Mouse (Mus musculus) heart, embryonic 12.5 days (tissue): ENCODE measurements around the gene Polr1e. TPM values are rescaled to one million over a fixed set of nuclear protein-coding genes. Genes with fewer than 3 reads are reported as not detected.

Experiments
- ATAC-seq: fragments of 200-750 bp; cut with Nextera tagmentation; 2 replicates; pipeline ENCODE4 v1.8.0; 2017; ENCODE audit warnings: moderate TSS enrichment, moderate library complexity; ENCODE audit not compliant: insufficient number of reproducible peaks, low FRiP score
- H3K27ac ChIP-seq: fragments of 300-500 bp; sonication (generic); 2 replicates; pipeline ENCODE4 v1.5.1; 2016; ENCODE audit warnings: mild to moderate bottlenecking, moderate library complexity; ENCODE audit not compliant: poor library complexity, severe bottlenecking
- H3K27me3 ChIP-seq: fragments of 300-500 bp; sonication (generic); replicated peaks from 2 replicates; pipeline ENCODE4 v1.6.1; 2016; ENCODE audit warnings: mild to moderate bottlenecking, moderate library complexity
- H3K36me3 ChIP-seq: fragments of 300-500 bp; sonication (generic); 2 replicates; pipeline ENCODE4 v1.6.1; 2016; ENCODE audit warnings: mild to moderate bottlenecking, moderate library complexity
- H3K4me1 ChIP-seq: fragments of 300-500 bp; sonication (generic); replicated peaks from 2 replicates; pipeline ENCODE4 v1.6.1; 2016; ENCODE audit warnings: mild to moderate bottlenecking
- H3K4me2 ChIP-seq: fragments of 300-500 bp; sonication (generic); 2 replicates; pipeline ENCODE4 v1.6.1; 2016; ENCODE audit warnings: mild to moderate bottlenecking, moderate library complexity
- H3K4me3 ChIP-seq: fragments of 300-500 bp; sonication (generic); 2 replicates; pipeline ENCODE4 v1.5.1; 2016; ENCODE audit warnings: mild to moderate bottlenecking
- H3K9ac ChIP-seq: fragments of 300-500 bp; sonication (generic); 2 replicates; pipeline ENCODE4 v1.6.1; 2016; ENCODE audit warnings: mild to moderate bottlenecking, moderate library complexity
- H3K9me3 ChIP-seq: fragments of 300-500 bp; sonication (generic); replicated peaks from 2 replicates; pipeline ENCODE4 v1.6.1; 2016; ENCODE audit warnings: mild to moderate bottlenecking, moderate library complexity
- WGBS: fragments of 180-500 bp; shearing (Covaris S2); methylation state at CpG from one replicate; pipeline ENCODE4 v1.1.7; 2016; 5-methylcytosine and 5-hydroxymethylcytosine counted together
- polyA plus RNA-seq: library from polyadenylated mRNA; unstranded; fragments of >200 nt; fragmentation: Nextera tagmentation; extraction: Ambion mirVana; gene quantifications from 2 replicates; pipeline ENCODE4 v1.2.1, GENCODE M21; 2016

The Polr1e gene
- polyA plus RNA-seq, 1 experiment from 2014 or later: 52.1 TPM

- WGBS: 66% methylated on average over 3 of the region's 3 CpGs
- no peak overlapping the region for H3K4me3 ChIP-seq
Observed at GRCm38 (mm10) chr4:45005452-45005851, 12.9 kb upstream of the Polr1e start.

GRCm38 (mm10) chr4:45010806-45011415, 7.5 kb upstream of the Polr1e start:
- no peaks in the 10 kb centered on the region for H3K27me3 ChIP-seq
- H3K9ac ChIP-seq: peak overlapping the region; percentile 88
- H3K9me3 ChIP-seq: no peaks in the 10 kb centered on the region
- H3K27ac ChIP-seq: peak overlapping the region; percentile 95
- no peak for ATAC-seq
- 21% methylated on average over 11 of the region's 11 CpGs for WGBS
- H3K4me2 ChIP-seq: peak overlapping the region; percentile 85
- peaks cover 21% of the 10 kb centered on the region for H3K4me1 ChIP-seq
- no peaks in the 10 kb centered on the region for H3K36me3 ChIP-seq
- peak overlapping the region; percentile 79 for H3K4me3 ChIP-seq

More at GRCm38 (mm10) chr4:45005452-45005851, 12.9 kb upstream of the Polr1e start:
- H3K9me3 ChIP-seq: no peaks in the 10 kb centered on the region
- H3K27ac ChIP-seq: no peak overlapping the region
- H3K27me3 ChIP-seq: no peaks in the 10 kb centered on the region
- peaks cover 12% of the 10 kb centered on the region for H3K4me1 ChIP-seq
- H3K4me2 ChIP-seq: no peak overlapping the region
- no peak for ATAC-seq
- H3K36me3 ChIP-seq: no peaks in the 10 kb centered on the region
- H3K9ac ChIP-seq: no peak overlapping the region

GRCm38 (mm10) chr4:45011581-45012104, 6.7 kb upstream of the Polr1e start:
- Histone ChIP-seq H3K4me2 (peak overlapping the region; percentile 85), H3K27ac (peak overlapping the region; percentile 95), H3K4me3 (peak overlapping the region; percentile 79), H3K36me3 (no peaks in the 10 kb centered on the region), H3K4me1 (peaks cover 21% of the 10 kb centered on the region), H3K27me3 (no peaks in the 10 kb centered on the region), H3K9ac (peak overlapping the region; percentile 88), H3K9me3 (no peaks in the 10 kb centered on the region)
- ATAC-seq: peak; percentile 62
- under 1% methylated on average over 31 of the region's 31 CpGs for WGBS

GRCm38 (mm10) chr4:45012105-45012975, 6.0 kb upstream of the Polr1e start, which contains the start of gene Zbtb5:
Gene Zbtb5 (minus strand): TSS chr4:45012412.
- Histone ChIP-seq H3K27me3 (no peaks in the 10 kb centered on the region), H3K9me3 (no peaks in the 10 kb centered on the region), H3K4me1 (peaks cover 21% of the 10 kb centered on the region), H3K36me3 (no peaks in the 10 kb centered on the region), H3K4me3 (peak within 1 kb of the TSS; percentile 79), H3K4me2 (peak within 1 kb of the TSS; percentile 89), H3K27ac (peak within 1 kb of the TSS; percentile 95), H3K9ac (peak within 1 kb of the TSS; percentile 88)
- WGBS: under 1% methylated on average over 63 of the region's 63 CpGs
- ATAC-seq: peak; percentile 99

GRCm38 (mm10) chr4:45013031-45013431, 5.4 kb upstream of the Polr1e start:
- 2% methylated on average over 13 of the region's 13 CpGs for WGBS
- H3K36me3 ChIP-seq: no peaks in the 10 kb centered on the region
- no peak for ATAC-seq

GRCm38 (mm10) chr4:45013537-45013936, 4.8 kb upstream of the Polr1e start:
- 7% methylated on average over 2 of the region's 2 CpGs for WGBS

More at GRCm38 (mm10) chr4:45013031-45013431, 5.4 kb upstream of the Polr1e start:
- Histone ChIP-seq H3K9ac (peak overlapping the region; percentile 80), H3K27ac (peak overlapping the region; percentile 90), H3K9me3 (no peaks in the 10 kb centered on the region), H3K4me2 (peak overlapping the region; percentile 89), H3K4me1 (peaks cover 21% of the 10 kb centered on the region), H3K27me3 (no peaks in the 10 kb centered on the region), H3K4me3 (peak overlapping the region; percentile 79)

GRCm38 (mm10) chr4:45015615-45016014, 2.8 kb upstream of the Polr1e start:
- H3K36me3 ChIP-seq: no peaks in the 10 kb centered on the region; the same call in 1 of the 2 replicates
- H3K4me1 ChIP-seq: peaks cover 27% of the 10 kb centered on the region
- no peak overlapping the region for H3K4me3 ChIP-seq
- ATAC-seq: no peak
- H3K9ac ChIP-seq: no peak overlapping the region
- H3K27me3 ChIP-seq: no peaks in the 10 kb centered on the region
- no peak overlapping the region for H3K4me2 ChIP-seq
- 6% methylated on average over 3 of the region's 3 CpGs for WGBS
- H3K27ac ChIP-seq: no peak overlapping the region
- no peaks in the 10 kb centered on the region for H3K9me3 ChIP-seq

More at GRCm38 (mm10) chr4:45013537-45013936, 4.8 kb upstream of the Polr1e start:
- peak overlapping the region; percentile 79 for H3K4me3 ChIP-seq
- H3K27me3 ChIP-seq: no peaks in the 10 kb centered on the region
- no peaks in the 10 kb centered on the region for H3K36me3 ChIP-seq
- ATAC-seq: no peak
- H3K27ac ChIP-seq: peak overlapping the region; percentile 90; the same call in 1 of the 2 replicates
- H3K9me3 ChIP-seq: no peaks in the 10 kb centered on the region
- H3K4me1 ChIP-seq: peaks cover 21% of the 10 kb centered on the region
- peak overlapping the region; percentile 34; the same call in 1 of the 2 replicates for H3K9ac ChIP-seq
- H3K4me2 ChIP-seq: peak overlapping the region; percentile 89

GRCm38 (mm10) chr4:45019009-45019408, 626 bp downstream of the Polr1e start:
- peak overlapping the region; percentile 97 for H3K4me2 ChIP-seq
- no peak for ATAC-seq
- peak overlapping the region; percentile 83 for H3K4me3 ChIP-seq
- peaks cover 16% of the 10 kb centered on the region for H3K4me1 ChIP-seq
- no peaks in the 10 kb centered on the region for H3K27me3 ChIP-seq
- H3K9ac ChIP-seq: peak overlapping the region; percentile 79
- 1% methylated on average over 14 of the region's 14 CpGs for WGBS
- peaks cover 19% of the 10 kb centered on the region for H3K36me3 ChIP-seq
- no peaks in the 10 kb centered on the region for H3K9me3 ChIP-seq
- H3K27ac ChIP-seq: 0 out of 2 replicates have a peak overlapping the region, but pooled peaks have one; percentile 12

- Histone ChIP-seq H3K27ac (no peak overlapping the region), H3K9me3 (no peaks in the 10 kb centered on the region), H3K4me2 (no peak overlapping the region), H3K9ac (no peak overlapping the region), H3K36me3 (peaks cover 80% of the 10 kb centered on the region), H3K27me3 (no peaks in the 10 kb centered on the region), H3K4me3 (no peak overlapping the region), H3K4me1 (no peaks in the 10 kb centered on the region)
- 91% methylated on average over 4 of the region's 4 CpGs for WGBS
- ATAC-seq: no peak
Observed at GRCm38 (mm10) chr4:45026459-45026858, 8.1 kb downstream of the Polr1e start.

GRCm38 (mm10) chr4:45032586-45032985, 14.2 kb downstream of the Polr1e start:
- peaks cover 77% of the 10 kb centered on the region for H3K36me3 ChIP-seq
- no peak overlapping the region for H3K9ac ChIP-seq
- ATAC-seq: no peak
- no peak overlapping the region for H3K4me3 ChIP-seq
- H3K27me3 ChIP-seq: no peaks in the 10 kb centered on the region
- H3K4me1 ChIP-seq: peaks cover 22% of the 10 kb centered on the region
- H3K4me2 ChIP-seq: no peak overlapping the region
- 82% methylated on average over 9 of the region's 9 CpGs for WGBS
- H3K9me3 ChIP-seq: no peaks in the 10 kb centered on the region
- H3K27ac ChIP-seq: no peak overlapping the region
